Mouse (Mus musculus): ENCODE data around the gene Rreb1.

Gene Rreb1

GRCm38 (mm10) chr13:37930621-37931020 is 152.4 kb downstream of the Rreb1 start:
- Histone ChIP-seq H3K4me1 (replicated peaks; ENCODE audit: low read depth, low read length) (peaks cover 39% of the 10 kb centered on the region), H3K36me3 (ENCODE audit: insufficient read depth, low read length) (peaks cover 85% of the 10 kb centered on the region), H3K27me3 (ENCODE audit: insufficient read depth, low read length) (0 out of 2 replicates have a peak, but pooled peaks cover 6% of the 10 kb centered on the region), H3K9me3 (ENCODE audit: low read length) (no peaks in the 10 kb centered on the region), H3K4me3 (replicated peaks; ENCODE audit: low read length) (peak overlapping the region; percentile 69)
- TF ChIP-seq POU5F1 (IDR thresholded peaks at IDR 0.05; ENCODE audit: borderline replicate concordance, low read length), result no peak
- TF ChIP-seq CTCF (conservative IDR thresholded peaks at IDR 0.05; ENCODE audit: low read length), result no peak
- TF ChIP-seq NANOG (IDR thresholded peaks at IDR 0.05; ENCODE audit: borderline replicate concordance, low read length), result no peak

GRCm38 (mm10) chr13:37931210-37931922 is 153.2 kb downstream of the Rreb1 start:
- Histone ChIP-seq H3K4me3 (replicated peaks; ENCODE audit: low read length) (peak overlapping the region; percentile 69), H3K9me3 (ENCODE audit: low read length) (no peaks in the 10 kb centered on the region), H3K4me1 (replicated peaks; ENCODE audit: low read depth, low read length) (peaks cover 41% of the 10 kb centered on the region), H3K27me3 (ENCODE audit: insufficient read depth, low read length) (0 out of 2 replicates have a peak, but pooled peaks cover 6% of the 10 kb centered on the region), H3K36me3 (ENCODE audit: insufficient read depth, low read length) (peaks cover 87% of the 10 kb centered on the region)
- no peak for TF ChIP-seq CTCF (conservative IDR thresholded peaks at IDR 0.05; ENCODE audit: low read length)
- no peak for TF ChIP-seq NANOG (IDR thresholded peaks at IDR 0.05; ENCODE audit: borderline replicate concordance, low read length)
- TF ChIP-seq POU5F1 (IDR thresholded peaks at IDR 0.05; ENCODE audit: borderline replicate concordance, low read length), result no peak

DNA sequence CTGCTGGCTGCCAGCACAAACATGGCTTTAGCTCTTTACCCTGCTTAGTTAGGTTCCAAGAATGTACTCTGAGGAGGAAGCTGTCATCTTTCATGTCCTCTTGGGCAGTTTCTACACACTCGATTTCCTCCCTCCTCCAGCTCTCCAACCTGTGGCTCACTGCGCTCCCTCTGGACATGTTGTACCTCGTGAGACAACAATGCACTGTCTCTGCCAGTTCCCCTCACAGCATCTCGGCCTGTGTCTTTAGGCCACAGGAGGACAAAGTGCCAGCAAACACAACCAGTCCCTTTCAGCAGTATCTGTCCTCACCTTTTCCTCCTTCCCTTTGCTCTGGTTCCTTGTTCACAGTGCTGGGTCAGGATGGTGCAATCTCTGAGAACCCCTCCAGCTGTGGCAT is 155.9 kb downstream of the Rreb1 start:
- no peak for TF ChIP-seq NANOG (IDR thresholded peaks at IDR 0.05; ENCODE audit: borderline replicate concordance, low read length)
- TF ChIP-seq CTCF (conservative IDR thresholded peaks at IDR 0.05; ENCODE audit: low read length), result no peak
- no peak for TF ChIP-seq POU5F1 (IDR thresholded peaks at IDR 0.05; ENCODE audit: borderline replicate concordance, low read length)
- Histone ChIP-seq H3K36me3 (ENCODE audit: insufficient read depth, low read length) (peaks cover 72% of the 10 kb centered on the region), H3K4me1 (replicated peaks; ENCODE audit: low read depth, low read length) (peaks cover 36% of the 10 kb centered on the region)

DNA sequence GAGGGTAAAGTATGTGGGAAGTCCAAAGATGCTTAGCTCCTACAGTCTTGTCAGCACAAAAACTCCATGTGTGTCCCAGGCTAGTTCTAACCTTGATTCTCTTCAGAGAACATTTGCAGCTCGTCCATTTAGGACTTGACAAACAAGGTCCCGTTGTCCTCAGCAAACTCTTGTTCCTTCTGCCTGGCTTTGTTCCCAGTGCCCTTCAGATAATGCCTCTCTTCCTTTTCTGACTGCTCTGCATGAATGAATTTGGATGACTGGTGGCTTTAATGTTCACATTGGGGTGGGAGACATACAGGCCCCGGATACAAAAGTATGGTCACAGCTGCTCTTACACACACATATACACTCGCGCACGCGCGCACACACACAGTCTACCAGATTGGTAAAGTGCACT is 156.7 kb downstream of the Rreb1 start:
- Histone ChIP-seq H3K4me3 (replicated peaks; ENCODE audit: low read length) (no peak overlapping the region), H3K9me3 (ENCODE audit: low read length) (no peaks in the 10 kb centered on the region), H3K4me1 (replicated peaks; ENCODE audit: low read depth, low read length) (peaks cover 32% of the 10 kb centered on the region), H3K36me3 (ENCODE audit: insufficient read depth, low read length) (peaks cover 63% of the 10 kb centered on the region), H3K27me3 (ENCODE audit: insufficient read depth, low read length) (0 out of 2 replicates have a peak, but pooled peaks cover 6% of the 10 kb centered on the region)
- no peak for TF ChIP-seq NANOG (IDR thresholded peaks at IDR 0.05; ENCODE audit: borderline replicate concordance, low read length)
- TF ChIP-seq CTCF (conservative IDR thresholded peaks at IDR 0.05; ENCODE audit: low read length), result no peak
- no peak for TF ChIP-seq POU5F1 (IDR thresholded peaks at IDR 0.05; ENCODE audit: borderline replicate concordance, low read length)

More for the DNA sequence above, 155.9 kb downstream of the Rreb1 start:
- H3K27me3 ChIP-seq (ENCODE audit: insufficient read depth, low read length), result 0 out of 2 replicates have a peak, but pooled peaks cover 6% of the 10 kb centered on the region
- no peak overlapping the region for H3K4me3 ChIP-seq (replicated peaks; ENCODE audit: low read length)
- no peaks in the 10 kb centered on the region for H3K9me3 ChIP-seq (ENCODE audit: low read length)

DNA sequence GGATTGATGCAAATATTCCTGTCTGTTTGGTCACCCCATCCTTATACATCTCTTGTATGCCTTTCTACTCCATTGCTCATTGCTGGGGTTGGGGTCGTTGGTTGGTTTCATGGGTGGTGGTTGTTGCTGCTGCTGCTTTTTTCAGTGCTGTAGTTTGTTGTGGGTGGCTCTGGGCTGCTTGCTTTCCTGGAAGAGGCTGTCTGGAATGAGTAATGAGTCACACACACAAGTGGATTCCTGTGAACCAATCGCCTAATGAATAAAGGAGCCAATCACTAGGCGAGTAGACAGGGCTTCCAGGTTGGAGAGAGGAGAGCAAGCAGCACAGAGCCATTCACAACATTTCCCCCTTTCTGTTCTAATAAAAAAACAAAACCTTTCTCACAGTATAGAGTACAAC is 158.2 kb downstream of the Rreb1 start:
- H3K36me3 ChIP-seq (ENCODE audit: insufficient read depth, low read length), result peaks cover 49% of the 10 kb centered on the region
- TF ChIP-seq CTCF (conservative IDR thresholded peaks at IDR 0.05; ENCODE audit: low read length) (no peak), POU5F1 (IDR thresholded peaks at IDR 0.05; ENCODE audit: borderline replicate concordance, low read length) (no peak), NANOG (IDR thresholded peaks at IDR 0.05; ENCODE audit: borderline replicate concordance, low read length) (no peak)
- H3K4me3 ChIP-seq (replicated peaks; ENCODE audit: low read length), result no peak overlapping the region
- peaks cover 31% of the 10 kb centered on the region for H3K4me1 ChIP-seq (replicated peaks; ENCODE audit: low read depth, low read length)
- no peaks in the 10 kb centered on the region for H3K27me3 ChIP-seq (ENCODE audit: insufficient read depth, low read length)
- no peaks in the 10 kb centered on the region for H3K9me3 ChIP-seq (ENCODE audit: low read length)

DNA sequence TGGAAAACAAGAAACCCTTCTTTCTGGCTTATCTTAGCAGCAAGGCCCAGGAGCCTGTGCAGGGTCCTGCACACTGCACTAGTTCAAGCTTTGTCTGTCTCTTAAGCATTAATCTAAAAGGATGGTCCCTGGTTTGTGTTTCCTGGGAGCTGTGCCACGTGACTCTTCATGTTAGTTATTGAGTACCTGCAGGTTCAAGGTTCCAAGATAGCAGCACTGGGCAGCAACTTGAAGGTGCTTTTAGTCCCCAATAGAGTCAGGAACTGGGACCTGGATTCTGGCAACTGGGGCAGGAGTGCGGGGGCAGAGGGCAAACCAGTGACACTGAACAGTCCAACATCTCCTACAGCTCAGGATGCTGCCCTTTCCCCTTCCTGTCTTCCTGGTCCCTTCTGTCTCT is 162.0 kb downstream of the Rreb1 start:
- no peaks in the 10 kb centered on the region for H3K27me3 ChIP-seq (ENCODE audit: insufficient read depth, low read length)
- H3K36me3 ChIP-seq (ENCODE audit: insufficient read depth, low read length), result peaks cover 19% of the 10 kb centered on the region
- H3K9me3 ChIP-seq (ENCODE audit: low read length), result no peaks in the 10 kb centered on the region
- no peak for TF ChIP-seq CTCF (conservative IDR thresholded peaks at IDR 0.05; ENCODE audit: low read length)
- no peak for TF ChIP-seq POU5F1 (IDR thresholded peaks at IDR 0.05; ENCODE audit: borderline replicate concordance, low read length)
- TF ChIP-seq NANOG (IDR thresholded peaks at IDR 0.05; ENCODE audit: borderline replicate concordance, low read length), result no peak
- peaks cover 54% of the 10 kb centered on the region for H3K4me1 ChIP-seq (replicated peaks; ENCODE audit: low read depth, low read length)
- no peak overlapping the region for H3K4me3 ChIP-seq (replicated peaks; ENCODE audit: low read length)

GRCm38 (mm10) chr13:37940649-37941048 is 162.4 kb downstream of the Rreb1 start:
- Histone ChIP-seq H3K27me3 (ENCODE audit: insufficient read depth, low read length) (no peaks in the 10 kb centered on the region), H3K4me3 (replicated peaks; ENCODE audit: low read length) (no peak overlapping the region), H3K36me3 (ENCODE audit: insufficient read depth, low read length) (peaks cover 16% of the 10 kb centered on the region), H3K4me1 (replicated peaks; ENCODE audit: low read depth, low read length) (peaks cover 54% of the 10 kb centered on the region), H3K9me3 (ENCODE audit: low read length) (no peaks in the 10 kb centered on the region)
- TF ChIP-seq CTCF (conservative IDR thresholded peaks at IDR 0.05; ENCODE audit: low read length), result no peak
- TF ChIP-seq NANOG (IDR thresholded peaks at IDR 0.05; ENCODE audit: borderline replicate concordance, low read length), result no peak
- TF ChIP-seq POU5F1 (IDR thresholded peaks at IDR 0.05; ENCODE audit: borderline replicate concordance, low read length), result no peak

DNA sequence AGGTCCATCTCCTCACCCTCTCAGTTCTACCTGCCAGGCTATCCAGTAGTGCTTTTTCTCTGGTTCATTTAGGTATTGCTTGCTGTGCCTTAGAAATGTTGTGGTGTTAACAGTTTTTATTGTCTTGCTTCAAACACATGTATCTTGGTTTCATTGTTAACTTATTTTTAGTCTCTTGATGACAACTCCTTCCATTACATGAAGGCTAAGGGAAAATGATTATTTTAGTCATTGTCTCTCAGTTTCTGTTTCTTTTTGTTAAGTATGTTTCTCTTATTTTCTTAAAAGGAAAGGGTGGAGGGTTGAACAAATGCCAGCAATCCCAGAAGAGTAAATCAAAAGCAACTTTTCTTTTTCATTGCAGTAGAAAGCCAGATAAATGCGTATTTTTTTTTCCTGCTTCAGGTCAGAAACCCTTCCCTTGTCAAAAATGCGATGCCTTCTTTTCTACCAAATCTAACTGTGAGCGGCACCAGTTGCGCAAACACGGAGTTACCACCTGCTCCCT is 163.0 kb downstream of the Rreb1 start:
- no peaks in the 10 kb centered on the region for H3K9me3 ChIP-seq (ENCODE audit: low read length)
- peaks cover 10% of the 10 kb centered on the region for H3K36me3 ChIP-seq (ENCODE audit: insufficient read depth, low read length)
- peaks cover 55% of the 10 kb centered on the region for H3K4me1 ChIP-seq (replicated peaks; ENCODE audit: low read depth, low read length)
- TF ChIP-seq CTCF (conservative IDR thresholded peaks at IDR 0.05; ENCODE audit: low read length), result no peak
- no peak for TF ChIP-seq NANOG (IDR thresholded peaks at IDR 0.05; ENCODE audit: borderline replicate concordance, low read length)
- TF ChIP-seq POU5F1 (IDR thresholded peaks at IDR 0.05; ENCODE audit: borderline replicate concordance, low read length), result no peak
- peak overlapping the region; percentile 35; the same call in 1 of the 2 replicates for H3K4me3 ChIP-seq (replicated peaks; ENCODE audit: low read length)
- no peaks in the 10 kb centered on the region for H3K27me3 ChIP-seq (ENCODE audit: insufficient read depth, low read length)

Measured in E14TG2a.4 (cell line).